Mouse (Mus musculus): ENCODE results near the gene Pknox2.

DNA sequence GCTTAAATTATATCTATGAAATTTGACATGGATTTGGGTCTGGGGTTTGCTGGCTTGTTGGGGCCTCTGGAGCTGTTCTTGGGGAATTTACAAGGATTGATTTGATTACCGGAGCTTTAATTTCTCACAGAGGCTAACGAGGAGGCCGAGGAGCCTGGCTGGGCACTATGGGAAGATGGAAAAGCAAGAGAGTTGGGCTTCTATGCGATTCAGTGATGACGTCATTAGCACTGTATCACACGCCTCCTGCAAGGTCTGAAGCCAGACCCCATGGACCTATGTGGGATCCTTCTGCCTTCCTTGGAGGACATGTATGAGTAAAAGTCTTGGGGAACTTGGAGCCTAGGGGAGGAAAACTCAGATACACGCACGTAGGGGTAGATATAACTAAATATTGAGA, 30.3 kb upstream of the Pknox2 start:
- TF ChIP-seq CTCF (IDR thresholded peaks at IDR 0.05; ENCODE audit: low read depth, low read length) (no peak), POLR2A (IDR thresholded peaks at IDR 0.05; ENCODE audit: borderline replicate concordance, low read depth, low read length) (no peak)

Measured in bone marrow macrophage, adult 2 months (primary cell).